Mouse (Mus musculus) thymus, adult 2 months (tissue): ENCODE measurements around the gene Lim2.

ENCODE experiments used
- CTCF ChIP-seq: fragments of 200-500 bp; IDR thresholded peaks from 2 replicates; pipeline ENCODE4 v1.5.1; 2012; ENCODE audit warnings: mild to moderate bottlenecking, control low read depth, low read length, moderate library complexity, borderline replicate concordance; ENCODE audit not compliant: control insufficient read depth, poor library complexity, insufficient read depth; ENCODE audit errors: extremely low read depth
- POLR2A ChIP-seq: fragments of 200-500 bp; IDR thresholded peaks from 2 replicates; pipeline ENCODE4 v1.6.1; 2012; ENCODE audit warnings: mild to moderate bottlenecking, low read length, control low read depth, moderate library complexity; ENCODE audit not compliant: control insufficient read depth, poor library complexity, insufficient read depth; ENCODE audit errors: extremely low read depth

DNA sequence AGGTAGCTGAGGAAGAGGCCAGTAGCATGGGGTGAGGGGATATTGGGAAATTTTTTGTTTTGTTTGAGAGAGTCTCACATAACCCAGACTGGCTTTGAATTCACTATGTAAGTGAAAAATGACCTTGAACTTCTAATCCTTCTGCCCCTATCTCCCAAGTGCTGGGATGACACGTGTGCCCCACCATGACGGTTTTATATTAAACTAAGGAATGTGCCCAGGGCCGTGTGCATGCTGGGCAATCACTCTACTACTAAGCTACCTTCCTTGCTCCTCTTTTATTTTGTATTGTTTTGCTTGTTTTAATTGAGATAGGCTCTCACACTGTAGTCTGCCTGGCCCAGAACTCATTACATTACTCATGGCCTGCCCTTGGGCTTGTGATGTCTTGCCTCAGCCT, 13.6 kb downstream of the Lim2 start:
- TF ChIP-seq CTCF (no peak), POLR2A (no peak)
